Mouse (Mus musculus) lung, postnatal 10 days (tissue): ENCODE measurements around the gene Gm29866.
"Not testable (repeated sequence)": the region's sequence is repeated elsewhere in the genome, so short reads cannot be mapped to it uniquely, and the experiment has no call there.

Experiments
- DNase-seq: peaks from one replicate; pipeline ENCODE4 v3.0.0; 2021

Gene Gm29866

DNA sequence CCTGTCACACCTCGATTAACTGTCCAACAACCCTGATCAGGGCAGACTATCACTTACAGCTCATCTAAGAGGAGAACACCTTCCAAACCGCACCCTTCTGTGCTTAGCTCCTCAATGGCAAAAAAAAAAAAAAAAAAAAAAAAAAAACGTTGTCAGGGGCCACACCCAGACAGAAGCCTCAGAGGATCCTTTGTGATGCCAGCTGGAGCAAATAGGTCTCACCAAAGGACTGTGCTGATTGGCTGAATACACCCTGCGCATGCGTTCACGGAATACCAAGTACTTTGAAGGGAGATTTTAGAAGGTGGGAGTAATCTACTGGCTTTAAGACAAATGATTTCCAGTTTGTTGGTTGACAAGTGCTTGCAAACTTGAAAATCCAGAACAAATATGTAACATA is at the start of gene Gm29866:
Gene Gm29866, minus strand, starts transcription at position 101 of the 400 bp plus-strand sequence.
- DNase-seq, result not testable (repeated sequence)
